Mouse (Mus musculus) embryonic facial prominence, embryonic 12.5 days (tissue): Measurements from ENCODE around the gene Ppt2. TPM values are rescaled to one million over a fixed set of nuclear protein-coding genes. Genes with fewer than 3 reads are reported as not detected.
A peak's percentile ranks its signal among the peaks of the same experiment; 100 is the strongest.

Experiments used
- ATAC-seq: fragments of 200-750 bp; cut with Nextera tagmentation; 2 replicates; pipeline ENCODE4 v1.8.0; 2017; ENCODE audit not compliant: insufficient number of reproducible peaks, insufficient read depth, low FRiP score, low TSS enrichment
- H3K27ac ChIP-seq: fragments of 300-500 bp; sonication (generic); 2 replicates; pipeline ENCODE4 v1.5.1; 2016; ENCODE audit warnings: mild to moderate bottlenecking
- H3K27me3 ChIP-seq: fragments of 300-500 bp; sonication (generic); 2 replicates; pipeline ENCODE4 v1.6.1; 2016; ENCODE audit warnings: mild to moderate bottlenecking, moderate library complexity
- H3K36me3 ChIP-seq: fragments of 300-500 bp; sonication (generic); 2 replicates; pipeline ENCODE4 v1.6.1; 2016; ENCODE audit warnings: mild to moderate bottlenecking
- H3K4me1 ChIP-seq: fragments of 300-500 bp; sonication (generic); 2 replicates; pipeline ENCODE4 v1.6.1; 2016
- H3K4me2 ChIP-seq: fragments of 300-500 bp; sonication (generic); replicated peaks from 2 replicates; pipeline ENCODE4 v1.6.1; 2016; ENCODE audit warnings: mild to moderate bottlenecking, moderate library complexity
- H3K4me3 ChIP-seq: fragments of 300-500 bp; sonication (generic); 2 replicates; pipeline ENCODE4 v1.5.1; 2016; ENCODE audit warnings: mild to moderate bottlenecking
- H3K9ac ChIP-seq: fragments of 300-500 bp; sonication (generic); 2 replicates; pipeline ENCODE4 v1.6.1; 2016; ENCODE audit warnings: mild to moderate bottlenecking, moderate library complexity
- H3K9me3 ChIP-seq: fragments of 300-500 bp; sonication (generic); 2 replicates; pipeline ENCODE4 v1.6.1; 2016; ENCODE audit warnings: mild to moderate bottlenecking, moderate library complexity
- WGBS: fragments of 180-500 bp; shearing (Covaris S2); methylation state at CpG from one replicate; pipeline ENCODE4 v1.1.7; 2016; 5-methylcytosine and 5-hydroxymethylcytosine counted together
- polyA plus RNA-seq: library from polyadenylated mRNA; unstranded; fragments of >200 nt; fragmentation: Nextera tagmentation; extraction: Ambion mirVana; gene quantifications from 2 replicates; pipeline ENCODE4 v1.2.1, GENCODE M21; 2016

Gene Ppt2
- polyA plus RNA-seq, 1 experiment from 2014 or later = 18.0 TPM

GRCm38 (mm10) chr17:34618999-34619398 lies 9.3 kb downstream of the Ppt2 start:
- no peak for ATAC-seq
- H3K9me3 ChIP-seq = no peaks in the 10 kb centered on the region
- H3K27ac ChIP-seq = no peak overlapping the region
- WGBS = 16% methylated on average over 6 of the region's 6 CpGs
- peaks cover 54% of the 10 kb centered on the region for H3K36me3 ChIP-seq
- no peak overlapping the region for H3K4me2 ChIP-seq
- no peak overlapping the region for H3K9ac ChIP-seq
- no peak overlapping the region for H3K4me3 ChIP-seq
- H3K27me3 ChIP-seq = no peaks in the 10 kb centered on the region
- H3K4me1 ChIP-seq = no peaks in the 10 kb centered on the region

- H3K4me2 ChIP-seq = no peak within 1 kb of the TSS
- ATAC-seq = no peak
- no peak within 1 kb of the TSS for H3K9ac ChIP-seq
- H3K9me3 ChIP-seq = no peaks in the 10 kb centered on the region
- H3K27ac ChIP-seq = no peak within 1 kb of the TSS; the same call in 1 of the 2 replicates
- no peak within 1 kb of the TSS for H3K4me3 ChIP-seq
- H3K4me1 ChIP-seq = no peaks in the 10 kb centered on the region
- H3K27me3 ChIP-seq = no peaks in the 10 kb centered on the region
- peaks cover 62% of the 10 kb centered on the region for H3K36me3 ChIP-seq
- 44% methylated on average over 6 of the region's 6 CpGs for WGBS
Measured at GRCm38 (mm10) chr17:34615871-34616270, 12.4 kb downstream of the Ppt2 start, which contains the start of gene Egfl8. Gene Egfl8 (minus strand): TSS chr17:34615971.

GRCm38 (mm10) chr17:34613830-34614229 lies 14.5 kb downstream of the Ppt2 start:
- no peak overlapping the region; the same call in 1 of the 2 replicates for H3K4me2 ChIP-seq
- peaks cover 62% of the 10 kb centered on the region for H3K36me3 ChIP-seq
- H3K9ac ChIP-seq = no peak overlapping the region
- H3K4me3 ChIP-seq = no peak overlapping the region
- H3K27ac ChIP-seq = no peak overlapping the region
- ATAC-seq = no peak
- H3K9me3 ChIP-seq = no peaks in the 10 kb centered on the region
- no peaks in the 10 kb centered on the region for H3K4me1 ChIP-seq
- H3K27me3 ChIP-seq = no peaks in the 10 kb centered on the region
- 93% methylated on average over 10 of the region's 10 CpGs for WGBS

GRCm38 (mm10) chr17:34613054-34613645 lies 15.2 kb downstream of the Ppt2 start:
- H3K4me1 ChIP-seq = peaks cover 5% of the 10 kb centered on the region; the same call in 1 of the 2 replicates
- H3K27me3 ChIP-seq = no peaks in the 10 kb centered on the region
- no peak for ATAC-seq
- H3K9me3 ChIP-seq = no peaks in the 10 kb centered on the region
- H3K4me2 ChIP-seq = no peak overlapping the region
- no peak overlapping the region for H3K9ac ChIP-seq
- H3K27ac ChIP-seq = no peak overlapping the region
- WGBS = 86% methylated on average over 11 of the region's 11 CpGs
- H3K36me3 ChIP-seq = peaks cover 64% of the 10 kb centered on the region
- no peak overlapping the region for H3K4me3 ChIP-seq

- Histone ChIP-seq H3K4me1 (peaks cover 19% of the 10 kb centered on the region), H3K27me3 (no peaks in the 10 kb centered on the region), H3K9me3 (no peaks in the 10 kb centered on the region), H3K27ac (no peak overlapping the region), H3K4me3 (no peak overlapping the region), H3K9ac (no peak overlapping the region), H3K4me2 (no peak overlapping the region), H3K36me3 (peaks cover 53% of the 10 kb centered on the region)
- ATAC-seq = no peak
- WGBS = 91% methylated on average over 8 of the region's 8 CpGs
Measured at GRCm38 (mm10) chr17:34611050-34611449, 17.3 kb downstream of the Ppt2 start.

- H3K9me3 ChIP-seq = no peaks in the 10 kb centered on the region
- no peak overlapping the region for H3K4me2 ChIP-seq
- H3K36me3 ChIP-seq = peaks cover 35% of the 10 kb centered on the region
- H3K27ac ChIP-seq = no peak overlapping the region
- WGBS = 89% methylated on average over 7 of the region's 7 CpGs
- no peak overlapping the region for H3K9ac ChIP-seq
- no peaks in the 10 kb centered on the region for H3K27me3 ChIP-seq
- H3K4me3 ChIP-seq = no peak overlapping the region
- peaks cover 30% of the 10 kb centered on the region for H3K4me1 ChIP-seq
- no peak for ATAC-seq
Measured at GRCm38 (mm10) chr17:34607997-34608396, 20.3 kb downstream of the Ppt2 start.

GRCm38 (mm10) chr17:34606186-34607039 lies 21.9 kb downstream of the Ppt2 start:
- peak overlapping the region; percentile 91 for H3K4me2 ChIP-seq
- peak overlapping the region; percentile 91 for H3K27ac ChIP-seq
- peaks cover 26% of the 10 kb centered on the region for H3K36me3 ChIP-seq
- no peak for ATAC-seq
- no peaks in the 10 kb centered on the region for H3K27me3 ChIP-seq
- 16% methylated on average over 32 of the region's 32 CpGs for WGBS
- peak overlapping the region; percentile 97 for H3K9ac ChIP-seq
- H3K4me1 ChIP-seq = peaks cover 41% of the 10 kb centered on the region
- no peaks in the 10 kb centered on the region for H3K9me3 ChIP-seq
- peak overlapping the region; percentile 97 for H3K4me3 ChIP-seq

- WGBS = under 1% methylated on average over 30 of the region's 30 CpGs
- H3K9ac ChIP-seq = peak overlapping the region; percentile 97
- H3K27me3 ChIP-seq = no peaks in the 10 kb centered on the region
- peak overlapping the region; percentile 97 for H3K4me3 ChIP-seq
- H3K4me1 ChIP-seq = peaks cover 41% of the 10 kb centered on the region
- peaks cover 24% of the 10 kb centered on the region for H3K36me3 ChIP-seq
- no peaks in the 10 kb centered on the region for H3K9me3 ChIP-seq
- H3K27ac ChIP-seq = peak overlapping the region; percentile 91
- peak; percentile 42 for ATAC-seq
- H3K4me2 ChIP-seq = peak overlapping the region; percentile 91
Measured at GRCm38 (mm10) chr17:34605609-34606008, 22.7 kb downstream of the Ppt2 start.

- Histone ChIP-seq H3K4me2 (peak overlapping the region; percentile 91), H3K9ac (peak overlapping the region; percentile 97), H3K9me3 (no peaks in the 10 kb centered on the region), H3K27me3 (no peaks in the 10 kb centered on the region), H3K27ac (peak overlapping the region; percentile 91), H3K36me3 (peaks cover 23% of the 10 kb centered on the region), H3K4me1 (peaks cover 41% of the 10 kb centered on the region), H3K4me3 (peak overlapping the region; percentile 97)
- no peak; the same call in 1 of the 2 replicates for ATAC-seq
- 17% methylated on average over 24 of the region's 24 CpGs for WGBS
Measured at GRCm38 (mm10) chr17:34604511-34605237, 23.6 kb downstream of the Ppt2 start.

GRCm38 (mm10) chr17:34604061-34604508 lies 24.2 kb downstream of the Ppt2 start, which contains the start of gene Agpat1:
Gene Agpat1 (plus strand): TSS chr17:34604262.
- no peaks in the 10 kb centered on the region for H3K27me3 ChIP-seq
- H3K9ac ChIP-seq = peak within 1 kb of the TSS; percentile 97
- peaks cover 23% of the 10 kb centered on the region for H3K36me3 ChIP-seq
- peak within 1 kb of the TSS; percentile 91 for H3K4me2 ChIP-seq
- peak; percentile 80 for ATAC-seq
- peaks cover 41% of the 10 kb centered on the region for H3K4me1 ChIP-seq
- WGBS = under 1% methylated on average over 34 of the region's 35 CpGs
- H3K4me3 ChIP-seq = peak within 1 kb of the TSS; percentile 97
- H3K27ac ChIP-seq = peak within 1 kb of the TSS; percentile 91
- H3K9me3 ChIP-seq = no peaks in the 10 kb centered on the region

- 2% methylated on average over 30 of the region's 30 CpGs for WGBS
- Histone ChIP-seq H3K27ac (peak within 1 kb of the TSS; percentile 91), H3K9me3 (no peaks in the 10 kb centered on the region), H3K4me2 (peak within 1 kb of the TSS; percentile 91), H3K4me3 (peak within 1 kb of the TSS; percentile 97), H3K9ac (peak within 1 kb of the TSS; percentile 97), H3K4me1 (peaks cover 40% of the 10 kb centered on the region), H3K27me3 (no peaks in the 10 kb centered on the region), H3K36me3 (peaks cover 23% of the 10 kb centered on the region)
- ATAC-seq = peak; percentile 95
Measured at GRCm38 (mm10) chr17:34603375-34604060, 24.8 kb downstream of the Ppt2 start, which contains the start of gene Rnf5. Gene Rnf5 (minus strand): TSS chr17:34603690.
